Mouse (Mus musculus): ENCODE measurements around the gene Wdtc1. TPM values are rescaled to one million over a fixed set of nuclear protein-coding genes. Genes with fewer than 3 reads are reported as not detected.
A peak's percentile ranks its signal among the peaks of the same experiment; 100 is the strongest.

Wdtc1 gene
- polyA plus RNA-seq, 1 experiment from 2014 or later, result 21.8 TPM

DNA sequence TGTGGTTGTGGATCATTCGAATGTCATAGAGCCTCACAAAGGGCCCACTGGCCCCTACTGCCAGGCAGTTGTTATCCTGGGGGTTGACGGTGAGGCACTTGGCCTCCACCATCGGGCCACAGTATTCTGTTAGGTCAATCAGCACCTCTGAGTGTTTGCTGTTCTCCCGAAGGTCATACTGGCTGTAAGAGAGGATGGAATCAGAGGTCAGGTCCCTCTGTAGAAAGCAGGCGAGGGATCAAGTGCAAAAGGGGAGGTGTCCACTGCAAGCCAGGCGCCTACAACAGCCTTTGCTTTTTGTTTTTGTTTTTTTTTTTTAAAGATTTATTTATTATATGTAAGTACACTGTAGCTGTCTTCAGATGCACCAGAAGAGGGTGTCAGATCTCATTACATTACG lies 47.5 kb downstream of the Wdtc1 start:
- Histone ChIP-seq H3K9ac (replicated peaks) (no peak overlapping the region), H3K36me3 (peaks cover 48% of the 10 kb centered on the region), H3K4me3 (replicated peaks) (no peak overlapping the region), H3K4me2 (replicated peaks) (no peak overlapping the region), H3K4me1 (replicated peaks) (peaks cover 6% of the 10 kb centered on the region; the same call in 1 of the 2 replicates), H3K9me3 (no peaks in the 10 kb centered on the region), H3K27ac (no peak overlapping the region), H3K27me3 (no peaks in the 10 kb centered on the region)
- 90% methylated on average over 7 of the region's 7 CpGs for WGBS
- no peak for ATAC-seq

DNA sequence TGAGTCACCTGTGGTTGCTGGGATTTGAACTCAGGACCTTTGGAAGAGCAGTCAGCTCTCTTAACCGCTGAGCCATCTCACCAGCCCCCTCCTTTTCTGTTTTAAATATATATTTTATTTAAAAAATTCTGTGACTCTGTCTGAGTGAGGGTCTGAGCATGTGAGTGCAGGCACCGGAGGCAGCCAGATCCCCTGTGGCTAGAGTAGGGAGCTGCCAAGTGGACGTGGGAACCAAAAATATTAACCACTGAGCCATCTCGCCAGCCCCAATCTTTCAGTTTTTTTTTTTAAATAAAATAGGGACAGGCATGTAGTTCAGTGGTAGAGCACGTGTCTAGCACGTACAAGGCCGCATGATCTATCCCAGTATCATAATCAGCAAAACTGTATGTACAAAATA lies 48.5 kb downstream of the Wdtc1 start:
- Histone ChIP-seq H3K9me3 (no peaks in the 10 kb centered on the region), H3K27me3 (no peaks in the 10 kb centered on the region), H3K4me2 (replicated peaks) (no peak overlapping the region), H3K9ac (replicated peaks) (no peak overlapping the region), H3K4me1 (replicated peaks) (peaks cover 6% of the 10 kb centered on the region; the same call in 1 of the 2 replicates), H3K4me3 (replicated peaks) (no peak overlapping the region), H3K36me3 (peaks cover 59% of the 10 kb centered on the region), H3K27ac (no peak overlapping the region)
- no peak for ATAC-seq
- 95% methylated on average over 7 of the region's 7 CpGs for WGBS

DNA sequence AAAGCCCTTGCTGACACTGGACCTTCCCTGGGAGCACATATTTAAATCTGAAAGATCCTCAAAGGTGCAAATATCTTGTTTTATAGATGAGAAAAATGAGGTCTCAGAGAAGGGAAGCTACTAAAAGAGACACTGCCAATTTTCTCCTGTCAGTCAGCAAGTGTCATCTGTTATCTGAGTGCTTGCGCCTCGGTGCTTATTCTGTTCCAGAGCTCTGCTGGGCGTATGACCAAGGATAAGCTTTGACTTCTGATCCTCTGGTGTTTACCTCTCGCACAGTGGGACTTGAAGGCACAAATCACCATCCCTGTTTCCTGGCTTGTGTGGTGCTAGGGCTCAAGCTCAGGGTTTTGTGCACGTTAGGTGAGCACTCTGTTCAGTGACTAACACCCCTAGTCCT lies 50.6 kb downstream of the Wdtc1 start:
- H3K36me3 ChIP-seq, result peaks cover 53% of the 10 kb centered on the region
- H3K4me3 ChIP-seq (replicated peaks), result no peak overlapping the region
- peaks cover 26% of the 10 kb centered on the region for H3K4me1 ChIP-seq (replicated peaks)
- no peak for ATAC-seq
- H3K9me3 ChIP-seq, result no peaks in the 10 kb centered on the region
- H3K27ac ChIP-seq, result 0 out of 2 replicates have a peak overlapping the region, but pooled peaks have one; percentile 10
- H3K27me3 ChIP-seq, result no peaks in the 10 kb centered on the region
- WGBS, result 96% methylated on average over 5 of the region's 5 CpGs
- no peak overlapping the region for H3K9ac ChIP-seq (replicated peaks)
- H3K4me2 ChIP-seq (replicated peaks), result no peak overlapping the region

DNA sequence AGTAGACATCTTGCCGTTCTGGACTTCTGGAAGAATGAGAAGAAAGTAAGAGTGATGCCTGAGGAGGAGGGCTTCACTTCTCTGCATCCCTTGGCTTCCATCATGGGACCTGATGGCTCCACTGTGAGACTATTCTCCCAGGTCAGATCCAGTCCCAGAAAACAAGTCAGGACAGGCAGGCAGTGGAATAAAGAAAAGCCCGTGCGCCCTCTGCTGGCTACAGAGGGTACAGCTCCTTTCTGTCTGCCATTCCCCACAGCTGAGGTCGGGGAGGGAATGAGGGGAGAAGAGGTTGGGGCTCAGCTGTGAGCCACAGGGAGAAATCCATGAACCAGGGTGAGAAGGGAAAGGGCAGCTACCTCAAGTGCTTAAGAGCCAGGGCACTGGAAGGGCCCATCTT lies 51.5 kb downstream of the Wdtc1 start:
- 0 out of 2 replicates have a peak overlapping the region, but pooled peaks have one; percentile 14 for H3K27ac ChIP-seq
- no peak for ATAC-seq
- peaks cover 59% of the 10 kb centered on the region for H3K36me3 ChIP-seq

DNA sequence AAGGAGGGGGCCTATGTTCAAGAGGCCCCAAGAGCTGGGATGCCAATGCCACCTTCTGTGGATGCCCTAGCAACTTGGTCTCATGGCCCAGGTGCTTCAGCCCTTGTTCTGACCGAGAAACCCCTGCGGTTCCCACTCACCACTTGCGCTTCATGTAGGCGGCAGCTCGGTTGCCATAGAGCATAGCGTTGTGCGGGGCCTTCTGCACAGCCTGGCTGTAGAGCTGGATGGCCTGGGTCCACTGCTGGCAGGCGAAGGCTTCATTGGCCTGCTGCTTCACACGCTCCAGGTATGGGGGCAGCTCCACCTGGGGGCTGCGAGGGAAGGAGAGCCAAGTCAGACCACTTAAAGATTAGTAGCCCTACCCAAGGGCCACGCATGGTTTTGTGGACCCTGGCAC lies 52.9 kb downstream of the Wdtc1 start:
- no peak overlapping the region for H3K4me2 ChIP-seq (replicated peaks)
- no peak overlapping the region for H3K9ac ChIP-seq (replicated peaks)
- no peaks in the 10 kb centered on the region for H3K9me3 ChIP-seq
- 91% methylated on average over 11 of the region's 11 CpGs for WGBS
- peaks cover 68% of the 10 kb centered on the region for H3K36me3 ChIP-seq
- no peak overlapping the region for H3K4me3 ChIP-seq (replicated peaks)
- no peak for ATAC-seq
- H3K27ac ChIP-seq, result no peak overlapping the region
- peaks cover 31% of the 10 kb centered on the region for H3K4me1 ChIP-seq (replicated peaks)
- H3K27me3 ChIP-seq, result no peaks in the 10 kb centered on the region

More for the DNA sequence above, 51.5 kb downstream of the Wdtc1 start:
- WGBS, result 23% methylated on average over 4 of the region's 4 CpGs
- Histone ChIP-seq H3K4me3 (replicated peaks) (no peak overlapping the region), H3K9ac (replicated peaks) (no peak overlapping the region), H3K27me3 (no peaks in the 10 kb centered on the region), H3K4me1 (replicated peaks) (peaks cover 31% of the 10 kb centered on the region), H3K9me3 (no peaks in the 10 kb centered on the region), H3K4me2 (replicated peaks) (no peak overlapping the region)

DNA sequence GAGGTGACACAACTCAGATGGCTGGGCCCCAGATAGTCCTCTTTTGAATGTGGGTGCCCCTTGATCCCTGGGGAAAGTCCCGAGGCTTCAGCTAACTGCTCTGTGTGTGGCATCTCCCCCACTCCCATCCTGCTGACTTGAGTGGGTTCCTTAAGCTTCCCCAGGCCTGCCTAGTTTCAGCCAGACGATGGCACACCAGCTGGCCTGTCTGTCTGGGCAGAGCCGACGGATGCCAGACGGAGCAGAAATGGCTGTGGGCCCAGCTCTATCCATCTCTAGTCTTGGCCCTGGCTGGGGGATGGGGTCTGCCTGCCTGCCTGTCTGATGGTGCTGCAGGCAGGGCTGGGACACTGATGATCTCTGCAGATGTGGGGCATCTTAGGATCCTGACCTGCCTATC lies 53.6 kb downstream of the Wdtc1 start:
- Histone ChIP-seq H3K27ac (peak overlapping the region; percentile 64), H3K4me1 (replicated peaks) (peaks cover 31% of the 10 kb centered on the region), H3K9me3 (no peaks in the 10 kb centered on the region), H3K9ac (replicated peaks) (0 out of 2 replicates have a peak overlapping the region, but pooled peaks have one; percentile 32), H3K36me3 (peaks cover 71% of the 10 kb centered on the region), H3K27me3 (no peaks in the 10 kb centered on the region), H3K4me2 (replicated peaks) (no peak overlapping the region), H3K4me3 (replicated peaks) (no peak overlapping the region)
- WGBS, result 70% methylated on average over 5 of the region's 5 CpGs
- no peak for ATAC-seq

DNA sequence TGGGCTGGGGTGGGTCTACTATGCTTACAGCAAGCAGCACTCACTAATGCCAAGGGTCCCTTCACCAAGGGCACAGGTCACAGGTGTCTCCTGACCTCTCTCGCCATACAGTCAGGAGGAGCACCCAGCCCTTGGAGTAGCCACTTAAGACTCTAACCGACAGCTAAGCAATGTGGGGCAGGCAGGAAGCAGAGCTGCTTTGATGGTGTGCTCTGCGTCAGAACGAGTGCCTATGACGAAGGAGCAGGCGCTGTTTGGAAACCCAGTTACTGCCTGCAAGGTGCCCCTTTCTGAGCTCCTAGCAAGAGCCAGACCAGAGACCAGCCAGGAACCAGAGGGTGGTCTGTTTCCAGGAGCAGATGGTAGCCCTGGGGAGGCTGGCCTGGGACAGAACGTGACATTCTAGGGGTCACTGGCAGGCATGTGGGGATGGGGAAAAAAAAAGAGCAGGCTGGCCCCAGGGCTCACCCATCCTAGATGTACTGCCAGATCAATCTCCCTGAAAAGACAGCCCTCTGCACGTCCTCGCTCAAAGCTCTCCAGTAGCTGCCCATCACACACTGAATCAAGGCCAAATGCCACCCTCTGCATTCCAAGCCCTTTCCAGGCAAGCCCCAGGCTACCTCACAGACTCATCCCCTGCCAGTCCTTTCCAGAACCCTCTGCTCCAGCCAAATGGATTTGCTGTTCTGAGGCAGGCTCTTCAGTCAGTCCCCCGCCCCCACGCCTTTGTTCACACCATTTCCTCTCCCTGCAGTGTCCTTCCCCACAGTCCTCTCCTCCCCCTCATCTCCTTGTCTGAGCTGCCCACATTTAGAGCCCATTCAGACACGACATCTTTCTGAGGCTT lies 54.5 kb downstream of the Wdtc1 start:
- no peak overlapping the region for H3K4me2 ChIP-seq (replicated peaks)
- H3K9ac ChIP-seq (replicated peaks), result peak overlapping the region; percentile 36; the same call in 1 of the 2 replicates
- ATAC-seq, result no peak
- WGBS, result 42% methylated on average over 12 of the region's 12 CpGs
- H3K36me3 ChIP-seq, result peaks cover 71% of the 10 kb centered on the region
- peak overlapping the region; percentile 64 for H3K27ac ChIP-seq
- no peak overlapping the region for H3K4me3 ChIP-seq (replicated peaks)
- peaks cover 38% of the 10 kb centered on the region for H3K4me1 ChIP-seq (replicated peaks)
- no peaks in the 10 kb centered on the region for H3K9me3 ChIP-seq
- peaks cover 6% of the 10 kb centered on the region; the same call in 1 of the 2 replicates for H3K27me3 ChIP-seq

DNA sequence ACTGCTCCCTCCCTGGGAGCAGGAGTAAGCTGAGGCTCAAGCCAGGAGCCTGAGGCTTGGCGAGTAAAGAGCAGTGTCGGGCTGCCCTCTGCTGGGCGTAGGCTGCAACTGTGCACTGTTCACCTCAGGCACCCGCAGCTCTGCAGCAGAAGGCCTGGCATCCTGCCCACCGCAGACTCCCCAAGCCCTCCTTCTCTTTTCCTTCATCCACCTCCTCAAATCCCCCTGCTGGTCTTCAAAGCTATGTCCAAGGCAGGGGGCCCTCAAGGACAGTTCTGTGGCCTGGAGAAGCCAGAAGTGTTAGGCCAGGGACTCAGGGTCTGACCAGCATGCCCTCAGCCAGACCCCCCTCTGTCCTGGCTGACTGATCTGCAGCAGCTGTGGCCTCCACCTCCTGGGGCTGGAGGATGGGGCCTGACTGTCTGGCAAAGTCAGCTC lies 55.5 kb downstream of the Wdtc1 start:
- peak overlapping the region; percentile 64 for H3K27ac ChIP-seq
- ATAC-seq, result peak; percentile 88
- peaks cover 64% of the 10 kb centered on the region for H3K36me3 ChIP-seq
- no peak overlapping the region for H3K4me3 ChIP-seq (replicated peaks)
- 7% methylated on average over 5 of the region's 5 CpGs for WGBS
- H3K4me1 ChIP-seq (replicated peaks), result peaks cover 47% of the 10 kb centered on the region
- H3K9ac ChIP-seq (replicated peaks), result 0 out of 2 replicates have a peak overlapping the region, but pooled peaks have one; percentile 42
- no peak overlapping the region for H3K4me2 ChIP-seq (replicated peaks)
- no peaks in the 10 kb centered on the region for H3K9me3 ChIP-seq
- peaks cover 6% of the 10 kb centered on the region; the same call in 1 of the 2 replicates for H3K27me3 ChIP-seq

DNA sequence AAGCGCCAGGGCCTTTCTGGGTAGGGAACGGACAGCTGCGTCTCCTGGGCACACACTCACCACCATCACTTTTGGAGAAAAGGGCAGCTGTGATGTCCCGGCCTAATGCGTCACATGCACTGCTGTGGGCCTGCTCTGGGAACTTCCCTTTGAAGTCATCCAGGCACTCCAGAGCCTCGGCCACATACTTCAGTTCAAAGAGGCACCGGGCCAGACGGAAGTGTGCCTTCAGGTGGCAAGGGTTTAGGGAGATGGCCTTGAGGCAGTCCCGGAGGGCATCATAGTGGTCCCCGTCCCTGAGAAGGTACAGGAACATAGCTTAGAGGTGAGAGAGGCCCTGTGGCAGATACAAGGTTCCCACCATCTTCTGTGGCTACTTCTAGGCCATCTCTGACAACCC lies 55.9 kb downstream of the Wdtc1 start:
- ATAC-seq, result 0 out of 2 replicates have a peak, but pooled peaks have one; percentile 2

DNA sequence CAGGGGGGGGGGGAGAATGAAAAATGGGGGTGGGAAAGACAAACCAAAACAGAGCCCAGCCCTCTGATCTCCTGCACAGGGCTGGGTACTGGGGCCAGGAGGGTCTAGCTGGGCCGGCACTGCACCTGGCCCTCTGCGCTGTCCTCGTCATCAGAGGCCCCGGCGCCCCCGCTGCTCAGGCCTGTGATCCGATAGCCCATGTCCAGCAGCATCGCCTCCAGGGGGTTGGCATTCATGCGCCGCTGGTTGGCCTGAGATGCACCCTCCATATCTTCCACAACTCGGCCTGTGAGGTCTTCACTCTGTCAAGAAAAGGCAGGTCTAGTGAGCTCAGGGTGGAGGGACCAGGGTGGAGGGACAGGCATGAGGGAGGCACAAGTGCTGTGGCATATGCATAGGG lies 59.2 kb downstream of the Wdtc1 start:
- ATAC-seq, result no peak
- Histone ChIP-seq H3K36me3 (peaks cover 38% of the 10 kb centered on the region), H3K9me3 (no peaks in the 10 kb centered on the region), H3K9ac (replicated peaks) (peak overlapping the region; percentile 44; the same call in 1 of the 2 replicates), H3K4me2 (replicated peaks) (no peak overlapping the region), H3K27me3 (peaks cover 6% of the 10 kb centered on the region; the same call in 1 of the 2 replicates), H3K27ac (no peak overlapping the region), H3K4me1 (replicated peaks) (peaks cover 43% of the 10 kb centered on the region), H3K4me3 (replicated peaks) (no peak overlapping the region)
- WGBS, result 33% methylated on average over 11 of the region's 11 CpGs

More for the DNA sequence above, 55.9 kb downstream of the Wdtc1 start:
- H3K9ac ChIP-seq (replicated peaks), result 0 out of 2 replicates have a peak overlapping the region, but pooled peaks have one; percentile 16
- H3K4me3 ChIP-seq (replicated peaks), result no peak overlapping the region
- H3K27me3 ChIP-seq, result peaks cover 6% of the 10 kb centered on the region; the same call in 1 of the 2 replicates
- peaks cover 61% of the 10 kb centered on the region for H3K36me3 ChIP-seq
- WGBS, result 75% methylated on average over 10 of the region's 10 CpGs
- H3K4me2 ChIP-seq (replicated peaks), result no peak overlapping the region
- H3K27ac ChIP-seq, result no peak overlapping the region
- no peaks in the 10 kb centered on the region for H3K9me3 ChIP-seq
- H3K4me1 ChIP-seq (replicated peaks), result peaks cover 50% of the 10 kb centered on the region

DNA sequence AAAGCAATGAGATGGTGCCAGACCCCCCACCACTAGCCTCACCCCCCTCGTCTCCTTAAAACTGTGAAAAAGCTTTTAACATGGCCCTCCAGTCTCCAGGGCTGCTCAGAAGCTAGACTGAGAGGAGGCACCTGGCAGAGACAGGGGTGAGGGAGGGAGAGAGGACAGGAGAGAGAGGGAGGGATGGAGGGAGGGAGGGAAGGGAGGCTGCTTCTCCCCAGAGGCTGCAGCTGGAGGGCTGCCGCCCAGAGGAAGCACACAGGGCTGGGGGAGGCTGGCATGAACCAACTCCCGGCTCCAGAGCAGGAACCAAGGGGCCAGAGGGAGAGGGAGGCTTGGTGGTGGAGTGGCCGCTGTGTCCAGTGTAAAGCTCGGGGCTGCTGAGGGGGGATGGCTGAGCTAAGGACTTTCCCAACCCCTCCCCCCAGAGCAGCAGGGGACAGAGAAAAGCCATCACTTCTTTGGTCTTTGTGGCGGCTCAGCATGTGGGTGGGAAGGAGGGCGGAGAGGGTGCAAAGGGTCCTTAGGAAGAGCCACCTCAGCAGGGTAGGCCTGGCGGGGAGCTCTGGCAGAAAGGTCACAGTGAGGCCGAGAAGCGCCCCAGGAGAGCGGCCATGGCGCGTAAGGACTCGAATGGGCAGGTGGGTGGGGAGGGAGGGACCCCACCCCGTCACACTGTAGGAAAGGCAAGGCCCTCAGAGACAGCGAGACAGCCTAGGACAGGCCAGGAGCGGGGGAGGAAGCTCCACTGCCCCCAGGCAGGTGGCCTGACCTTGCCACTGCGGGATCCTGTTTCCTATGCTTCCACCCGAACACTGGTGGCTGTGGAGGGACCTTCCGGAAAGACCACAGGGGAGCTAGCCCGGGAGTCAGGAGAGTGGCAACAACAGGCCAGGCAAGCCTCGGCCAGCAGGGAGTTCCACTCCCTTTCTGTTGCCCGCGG lies 60.1 kb downstream of the Wdtc1 start:
- H3K4me3 ChIP-seq (replicated peaks), result no peak overlapping the region
- peak; percentile 46; the same call in 1 of the 2 replicates for ATAC-seq
- H3K36me3 ChIP-seq, result peaks cover 38% of the 10 kb centered on the region
- H3K4me2 ChIP-seq (replicated peaks), result peak overlapping the region; percentile 9; the same call in 1 of the 2 replicates
- peak overlapping the region; percentile 44; the same call in 1 of the 2 replicates for H3K9ac ChIP-seq (replicated peaks)
- 10% methylated on average over 24 of the region's 24 CpGs for whole genome bisulfite sequencing
- H3K9me3 ChIP-seq, result no peaks in the 10 kb centered on the region
- H3K27me3 ChIP-seq, result peaks cover 6% of the 10 kb centered on the region; the same call in 1 of the 2 replicates
- peak overlapping the region; percentile 52 for H3K27ac ChIP-seq
- peaks cover 34% of the 10 kb centered on the region for H3K4me1 ChIP-seq (replicated peaks)
